Mouse (Mus musculus): ENCODE data around the gene Tmem158.

Tmem158 gene

DNA sequence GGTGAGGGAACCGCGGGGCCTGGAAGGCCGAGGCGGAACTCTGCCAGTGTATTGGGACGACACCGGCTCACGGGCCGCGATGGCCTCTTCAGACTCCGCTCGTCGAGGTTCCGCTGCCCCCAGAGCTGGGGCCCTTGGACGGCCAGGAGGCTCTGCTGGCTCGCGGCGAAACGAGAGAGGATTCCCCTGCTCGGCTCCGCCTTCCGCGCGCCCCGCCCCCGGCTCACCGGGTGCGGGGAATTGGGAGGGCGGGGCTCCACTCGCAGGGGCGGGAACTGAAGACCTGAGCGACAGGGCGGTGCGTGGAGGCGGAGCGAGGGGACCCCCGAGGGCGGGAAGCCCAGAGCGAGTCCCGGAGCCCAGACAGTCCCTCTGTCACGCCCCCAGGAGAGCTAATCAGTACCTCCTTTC lies at the start of gene Tmem158:
Gene Tmem158, minus strand, starts transcription at position 154 of the 411 bp plus-strand sequence.
- DNase-seq (ENCODE audit: low spot score in 2 of 2): peak; percentile 50 to 73

DNA sequence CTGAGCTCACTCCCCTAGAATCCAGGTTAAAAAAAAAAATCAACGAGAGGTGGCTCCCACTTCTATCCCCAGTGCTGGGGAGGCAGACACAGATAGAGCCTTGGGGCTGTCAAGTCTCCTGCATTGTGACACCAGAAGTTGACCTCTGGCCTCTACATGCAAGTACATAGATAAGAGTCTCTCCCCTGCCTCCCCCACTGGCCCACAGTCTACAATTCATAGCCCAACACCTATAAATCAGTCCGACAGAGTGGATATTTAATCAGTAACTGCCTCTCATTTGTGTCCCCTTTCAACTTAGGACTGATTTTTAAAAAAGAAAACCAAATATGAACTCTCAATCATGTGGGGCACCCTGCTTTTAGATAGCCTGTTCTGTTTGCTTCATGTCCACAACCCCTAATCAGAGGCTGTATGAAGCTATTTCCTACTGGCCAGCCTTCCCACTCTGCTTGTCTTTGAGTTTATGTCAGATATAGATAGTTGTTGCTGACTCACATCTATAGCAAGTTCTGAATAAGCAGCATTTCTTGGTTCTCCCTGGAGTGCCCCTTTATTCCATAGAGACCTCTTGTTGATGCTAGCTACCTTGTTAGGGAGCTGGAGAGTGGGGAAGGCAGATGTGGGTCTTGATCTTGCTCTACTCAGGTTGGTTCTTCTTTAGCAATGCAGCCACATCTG lies 49.3 kb upstream of the Tmem158 start:
- no peak for DNase-seq (ENCODE audit: low spot score in 2 of 2)

DNA sequence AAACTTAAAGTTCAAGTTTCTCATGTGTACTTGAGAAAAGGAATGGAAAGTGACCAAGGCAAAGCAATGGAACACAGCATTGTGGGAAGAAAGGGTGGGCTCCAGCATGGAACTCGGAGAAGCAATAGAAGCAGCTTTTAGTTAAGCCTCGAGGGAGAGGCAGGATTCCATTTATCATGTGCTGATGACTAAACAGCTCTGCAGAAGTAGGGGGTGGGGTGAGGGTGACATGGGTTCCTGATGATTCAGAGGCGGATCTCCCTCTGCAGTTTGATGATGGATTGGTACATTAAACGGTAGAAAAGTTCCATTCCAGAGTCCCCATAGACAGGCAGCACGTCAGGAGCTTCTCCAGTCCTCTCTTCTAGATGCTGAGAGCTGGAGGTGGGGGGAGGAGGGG lies 48.5 kb upstream of the Tmem158 start:
- no peak for DNase-seq (ENCODE audit: low spot score in 2 of 2)

DNA sequence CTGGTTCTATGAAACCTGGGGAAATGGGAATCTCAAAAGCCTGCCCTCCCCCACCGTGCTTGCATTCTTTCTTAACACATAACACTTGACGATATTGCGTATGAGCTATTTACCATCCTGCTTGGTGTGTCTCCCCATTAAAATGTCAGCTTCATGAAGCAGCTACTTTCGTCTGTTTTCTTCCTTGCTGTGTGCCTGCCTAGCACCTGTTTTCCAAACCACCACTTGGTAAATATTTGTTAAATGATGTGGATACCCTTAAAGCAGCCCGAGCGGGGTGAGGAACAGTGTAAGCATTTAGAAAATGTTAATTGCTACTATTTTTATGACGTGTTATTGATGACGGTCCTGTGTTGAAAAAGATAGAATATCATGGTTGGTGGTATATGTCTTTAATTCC lies 44.4 kb upstream of the Tmem158 start:
- DNase-seq (ENCODE audit: low spot score in 2 of 2): no peak

DNA sequence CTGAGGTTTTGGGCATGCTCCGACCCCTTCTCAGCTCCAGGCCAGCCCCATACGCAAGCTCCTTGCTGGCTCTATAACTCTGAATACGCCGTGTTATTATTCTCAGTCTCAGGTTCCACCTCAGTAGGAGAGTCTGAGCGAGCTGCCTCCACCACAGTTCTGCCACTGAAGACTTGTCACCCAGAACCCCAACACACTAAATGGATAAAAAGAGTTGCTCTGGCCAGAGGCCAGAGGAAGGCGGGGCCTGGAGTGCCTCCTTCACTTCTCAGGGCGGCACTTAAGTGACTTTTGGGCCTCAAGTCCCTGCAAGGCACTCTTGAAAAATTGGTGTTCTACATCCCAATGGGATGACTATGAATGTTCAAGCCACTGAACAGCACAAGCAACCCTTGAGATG lies 43.4 kb upstream of the Tmem158 start:
- DNase-seq (ENCODE audit: low spot score in 2 of 2): no peak

DNA sequence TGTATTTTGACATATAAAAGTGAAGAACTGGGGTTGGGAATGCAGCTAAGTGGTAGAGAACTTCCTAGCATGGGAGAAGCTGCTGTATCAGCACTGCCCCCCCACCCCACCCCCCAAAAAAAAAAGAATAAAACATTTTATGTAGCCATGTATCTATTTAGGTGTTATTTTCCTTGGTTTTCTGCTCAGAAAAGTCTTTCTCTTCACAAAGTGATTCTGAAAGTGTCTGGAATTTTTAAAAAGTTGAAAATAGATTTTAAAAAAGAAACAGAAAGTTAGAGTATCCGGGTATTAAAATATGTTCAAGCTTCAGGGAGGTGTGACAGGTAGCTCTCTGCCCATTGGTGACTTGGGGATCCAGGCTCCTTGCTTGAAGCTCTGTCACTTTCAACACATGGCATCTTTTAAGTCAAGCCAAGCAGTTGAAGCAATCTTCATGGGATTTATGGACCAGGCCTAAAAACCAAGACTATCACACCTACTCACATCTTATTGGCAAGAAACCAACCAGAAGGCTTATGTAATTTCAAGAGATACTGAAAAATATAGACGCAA lies 42.3 kb upstream of the Tmem158 start:
- DNase-seq (ENCODE audit: low spot score in 2 of 2): no peak

DNA sequence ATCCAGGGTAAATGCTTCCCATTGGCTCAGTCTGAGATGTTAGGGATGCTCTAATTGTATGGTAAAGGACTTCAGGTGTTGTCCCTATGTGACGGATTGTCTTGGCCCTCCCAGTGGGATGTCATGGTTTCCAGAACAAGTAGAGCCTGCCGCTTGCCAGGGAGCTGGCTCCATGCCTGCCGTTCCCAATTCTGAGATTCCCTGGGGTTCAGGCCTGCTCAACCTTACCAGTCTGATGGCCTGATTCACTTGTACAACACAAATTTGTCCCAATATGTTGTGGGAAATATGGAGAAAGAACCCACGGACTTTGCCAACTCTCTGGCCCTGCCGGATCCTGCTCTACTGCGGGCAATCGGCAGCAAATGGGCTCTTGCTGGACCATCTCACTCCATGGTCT lies 37.3 kb upstream of the Tmem158 start:
- DNase-seq (ENCODE audit: low spot score in 2 of 2): no peak

DNA sequence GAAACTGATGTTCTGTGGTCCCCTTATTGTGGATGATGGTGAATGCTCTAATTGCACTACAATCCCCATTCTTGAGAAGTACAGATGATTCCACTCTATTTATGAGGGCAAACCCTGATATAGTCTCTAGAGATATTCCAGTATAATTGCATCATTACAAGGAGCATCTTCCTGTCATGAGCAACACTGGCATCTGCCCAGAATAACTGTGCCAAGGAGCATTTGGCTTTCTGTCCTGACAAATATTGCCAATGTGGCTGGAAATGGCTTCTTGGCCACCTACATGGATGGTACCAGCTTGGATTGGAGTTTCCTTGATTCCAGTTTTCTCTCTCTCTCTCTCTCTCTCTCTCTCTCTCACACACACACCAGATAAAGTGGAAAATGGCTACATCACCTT lies 35.7 kb upstream of the Tmem158 start:
- DNase-seq (ENCODE audit: low spot score in 2 of 2): no peak

DNA sequence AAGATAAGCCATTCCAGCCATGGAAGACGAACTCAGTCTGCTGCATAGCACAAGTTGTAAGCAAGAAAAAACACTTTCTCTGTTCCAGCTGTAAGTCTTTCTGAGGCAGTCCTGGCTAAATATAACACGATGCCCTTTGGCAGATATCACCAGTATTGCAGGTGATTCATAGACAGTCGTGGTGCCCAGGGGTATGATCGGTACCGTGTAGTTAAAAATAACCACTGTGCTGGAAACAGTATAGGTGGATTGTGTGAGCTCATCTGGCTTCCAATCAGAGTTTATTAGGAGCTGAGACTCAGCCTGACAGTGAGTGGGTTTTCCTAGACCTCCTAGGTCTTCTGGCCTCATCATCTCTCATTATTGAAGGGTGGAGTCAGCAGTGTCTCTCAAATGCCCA lies 34.0 kb upstream of the Tmem158 start:
- no peak for DNase-seq (ENCODE audit: low spot score in 2 of 2)

DNA sequence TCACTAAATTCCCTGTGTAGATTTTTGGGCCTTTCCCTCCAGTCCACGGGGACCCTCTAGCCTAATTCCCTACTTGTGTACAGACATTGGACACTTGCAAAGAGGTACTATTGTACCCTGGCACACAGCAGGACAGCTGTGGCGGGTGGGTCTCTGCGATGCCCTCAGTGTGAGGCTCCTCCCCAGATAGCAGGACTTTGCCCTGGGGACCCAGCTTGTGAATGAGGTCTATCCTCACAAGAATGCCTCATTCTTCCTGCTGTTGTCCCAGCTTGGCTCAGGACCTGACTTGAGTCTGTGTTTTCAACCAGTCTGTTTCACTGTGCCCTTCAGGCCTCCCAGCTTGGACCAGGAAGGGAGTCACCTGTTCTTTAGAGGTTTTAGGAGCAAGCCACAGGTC lies 27.8 kb upstream of the Tmem158 start:
- DNase-seq (ENCODE audit: low spot score in 2 of 2): no peak

DNA sequence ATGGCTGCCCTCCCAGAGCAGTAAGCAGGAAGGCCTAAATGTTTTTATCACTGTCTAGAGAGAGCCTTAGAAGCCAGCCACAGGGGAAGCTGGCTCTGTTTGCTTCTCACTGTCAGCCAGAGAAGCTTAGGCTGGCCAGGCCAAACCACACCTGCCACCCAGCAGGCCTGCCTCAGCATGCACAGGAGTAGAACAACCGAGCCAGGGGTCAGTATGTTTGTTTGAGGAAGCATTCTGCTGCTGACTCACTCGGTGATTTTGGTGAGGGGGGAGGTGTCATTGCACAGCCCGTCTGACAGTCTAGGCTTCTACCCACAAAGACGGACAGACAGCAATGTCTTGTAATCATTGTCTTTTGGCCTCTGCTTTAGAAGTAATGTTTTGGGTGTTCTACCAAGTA lies 25.1 kb upstream of the Tmem158 start:
- no peak for DNase-seq (ENCODE audit: low spot score in 2 of 2)

DNA sequence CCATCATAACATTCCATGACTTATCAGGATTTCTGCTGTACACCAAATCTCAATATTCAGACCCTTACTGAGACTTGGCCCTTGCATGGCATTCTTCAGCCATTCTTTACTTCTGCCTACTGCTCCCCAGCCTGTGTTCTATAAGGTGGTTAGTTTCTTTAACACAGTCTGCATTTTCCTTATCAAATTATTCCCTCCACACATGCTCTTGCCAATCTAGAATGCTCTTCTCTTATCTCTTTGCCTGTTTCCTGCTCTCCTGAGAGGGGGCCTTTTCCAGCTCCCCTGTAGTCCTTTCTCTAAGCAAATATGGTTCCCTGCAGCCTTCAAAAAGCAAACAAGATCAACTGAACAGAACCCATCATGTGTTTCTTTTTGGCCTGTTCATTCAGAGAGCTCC lies 20.2 kb upstream of the Tmem158 start:
- DNase-seq (ENCODE audit: low spot score in 2 of 2): no peak

DNA sequence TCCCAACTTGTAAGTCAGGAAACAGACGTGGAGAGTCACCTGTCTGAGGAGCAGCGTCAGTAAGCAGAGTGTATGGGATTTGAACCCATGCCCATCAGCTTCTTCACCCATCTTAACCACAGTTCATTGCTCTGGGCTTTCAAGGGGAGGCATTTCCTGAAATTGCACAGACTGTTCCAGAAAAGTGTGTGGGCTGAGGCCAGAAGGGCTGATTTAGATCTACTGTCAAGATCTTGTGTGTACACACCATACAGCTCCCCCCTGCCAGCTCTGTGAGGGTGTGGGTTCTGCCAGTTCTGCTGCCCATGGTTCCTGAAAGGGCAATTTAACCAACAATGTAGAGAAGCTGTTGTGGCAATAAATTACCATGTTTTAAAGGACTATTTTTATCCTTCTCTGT lies 17.4 kb upstream of the Tmem158 start:
- no peak for DNase-seq (ENCODE audit: low spot score in 2 of 2)

DNA sequence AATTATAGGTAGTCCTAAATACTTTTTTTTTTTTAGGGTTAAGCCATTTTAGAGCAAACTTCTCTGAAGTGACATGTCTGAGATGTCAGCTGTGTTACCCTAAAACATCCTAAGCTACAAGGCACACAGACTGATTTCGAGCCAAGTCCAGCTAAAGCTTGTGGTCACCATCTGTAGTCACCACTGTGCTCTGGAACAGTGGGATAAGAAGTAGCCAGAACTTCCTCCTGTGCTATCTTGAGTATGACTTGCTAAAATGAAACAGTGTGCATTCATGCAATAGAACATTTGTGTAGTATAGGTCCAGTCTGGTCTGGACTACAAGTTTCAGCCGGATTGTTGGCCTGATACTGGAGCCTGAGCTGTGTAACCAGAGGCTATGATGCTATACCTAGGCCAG lies 14.8 kb upstream of the Tmem158 start:
- DNase-seq (ENCODE audit: low spot score in 2 of 2): no peak

DNA sequence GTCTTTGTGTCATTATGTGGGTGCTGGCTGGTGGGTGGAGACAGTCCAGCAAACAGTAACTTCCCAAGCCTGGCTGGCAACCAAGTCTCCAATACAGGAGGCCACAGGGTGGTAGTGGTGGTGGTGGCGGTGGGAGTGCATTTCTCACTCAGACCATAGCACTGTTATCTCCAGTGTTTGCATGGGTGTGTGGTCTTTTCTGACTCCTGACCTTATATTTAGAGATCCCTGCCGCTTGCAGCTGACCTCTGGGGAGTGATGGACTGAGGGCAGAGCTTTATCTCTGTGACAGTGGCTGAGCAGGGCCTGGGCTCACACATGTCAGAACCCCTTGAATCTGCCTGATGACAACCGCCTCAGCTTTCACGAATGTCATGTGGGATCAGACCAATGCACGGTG lies 14.1 kb upstream of the Tmem158 start:
- DNase-seq (ENCODE audit: low spot score in 2 of 2): no peak

DNA sequence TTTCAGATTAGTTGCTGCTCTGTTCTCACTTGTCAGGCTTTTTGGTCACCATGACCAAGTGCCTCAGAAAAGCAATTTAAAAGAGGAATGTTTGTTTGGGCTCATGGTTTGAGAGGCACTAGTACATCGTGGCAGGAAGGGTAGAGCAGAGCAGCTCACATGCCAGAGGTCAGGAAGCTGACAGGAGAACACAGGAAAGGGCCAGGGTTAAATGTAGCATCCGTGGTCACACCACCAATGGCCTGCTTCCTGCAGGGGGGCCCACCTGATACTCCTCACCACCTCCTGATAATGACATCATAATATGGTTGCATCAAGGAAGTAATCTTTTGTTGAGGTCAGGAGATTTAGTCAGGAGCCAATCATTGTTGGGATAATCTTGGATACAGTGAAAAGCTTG lies 13.3 kb upstream of the Tmem158 start:
- no peak for DNase-seq (ENCODE audit: low spot score in 2 of 2)

DNA sequence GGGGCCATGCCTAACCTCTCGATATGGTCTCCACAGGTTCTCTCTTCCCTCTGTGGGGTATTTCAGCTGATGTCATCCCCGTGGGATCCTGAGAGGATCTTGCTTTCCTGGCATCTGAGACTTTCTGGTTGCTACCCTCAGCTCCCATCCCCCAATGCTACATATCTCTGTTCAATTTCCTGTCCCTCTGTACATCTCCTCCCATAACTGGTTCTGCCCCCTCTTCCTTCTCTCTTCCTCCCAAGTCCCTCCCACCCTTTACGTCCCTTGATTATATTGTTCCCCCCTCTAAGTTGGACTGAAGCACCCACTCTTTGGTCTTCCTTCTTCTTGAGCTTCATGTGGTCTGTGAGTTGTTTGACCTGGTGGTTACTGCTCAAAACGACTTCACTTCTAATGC lies 11.0 kb upstream of the Tmem158 start:
- DNase-seq (ENCODE audit: low spot score in 2 of 2): no peak

DNA sequence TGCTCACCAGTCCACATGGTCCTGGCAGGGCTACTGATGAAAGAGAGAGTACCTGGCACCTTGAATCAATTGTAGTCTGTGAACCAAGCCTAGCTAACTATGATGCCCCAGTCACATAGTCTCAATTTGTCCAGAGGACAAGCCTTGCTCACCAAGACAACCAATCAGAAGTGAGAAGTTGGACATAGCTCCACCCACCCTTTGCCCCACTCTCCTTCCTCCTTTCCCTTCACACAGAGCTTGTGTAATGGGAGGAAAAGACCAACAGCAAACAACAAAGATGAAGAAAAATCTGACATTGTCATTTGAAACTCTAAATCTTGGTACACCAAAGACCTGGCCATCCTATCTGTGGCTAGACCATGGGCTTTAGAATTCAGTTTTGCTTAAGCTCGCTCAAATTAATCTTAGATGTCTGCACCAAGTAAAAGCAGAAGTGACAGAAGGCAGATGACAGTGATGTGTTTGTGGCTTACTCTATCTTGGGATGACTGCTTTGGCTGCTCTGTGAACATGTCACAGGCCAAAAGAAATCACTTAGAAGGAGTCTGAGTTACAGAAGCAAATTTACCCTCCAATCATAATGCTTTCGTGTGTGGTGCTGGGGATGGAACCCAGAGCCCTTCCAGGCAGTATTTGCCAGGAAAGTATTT lies 9.5 kb upstream of the Tmem158 start:
- no peak for DNase-seq (ENCODE audit: low spot score in 2 of 2)

DNA sequence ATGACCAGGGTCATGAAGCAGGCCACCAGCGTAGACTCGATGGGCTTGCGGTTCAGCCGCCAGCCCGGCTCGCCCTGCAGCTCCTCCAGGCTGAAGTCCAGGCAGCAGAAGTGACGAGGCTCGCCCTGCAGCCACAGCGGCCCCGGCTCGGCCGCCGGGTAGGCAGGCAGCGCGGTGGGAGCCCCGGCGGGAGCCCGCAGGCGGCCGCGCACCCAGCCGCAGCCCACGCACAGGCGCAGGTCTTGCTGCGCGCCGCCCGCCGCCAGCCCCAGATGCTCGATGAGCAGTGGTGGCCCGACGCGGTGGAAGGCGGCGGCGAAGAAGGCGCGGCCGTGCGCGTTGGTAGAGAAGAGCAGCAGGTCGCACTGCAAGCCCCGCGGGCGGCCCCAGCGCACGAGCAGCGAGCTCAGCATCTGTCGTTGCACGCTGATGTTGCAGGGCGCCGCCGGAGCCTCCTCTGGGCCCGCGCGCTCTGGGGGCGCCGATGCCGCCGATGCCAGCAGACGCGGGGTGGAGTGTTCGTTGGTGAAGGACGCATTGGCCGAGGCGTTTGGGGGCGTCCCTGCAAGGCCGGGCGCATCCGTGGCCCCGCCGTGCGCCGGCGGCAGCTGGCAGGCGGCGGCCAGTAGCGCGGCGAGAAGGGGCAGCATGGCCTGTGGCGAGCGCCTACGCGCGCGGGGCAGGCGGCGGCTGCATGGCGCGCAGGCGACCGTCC lies 511 bp downstream of the Tmem158 start:
- peak; percentile 31 to 43 for DNase-seq (ENCODE audit: low spot score in 2 of 2)

DNA sequence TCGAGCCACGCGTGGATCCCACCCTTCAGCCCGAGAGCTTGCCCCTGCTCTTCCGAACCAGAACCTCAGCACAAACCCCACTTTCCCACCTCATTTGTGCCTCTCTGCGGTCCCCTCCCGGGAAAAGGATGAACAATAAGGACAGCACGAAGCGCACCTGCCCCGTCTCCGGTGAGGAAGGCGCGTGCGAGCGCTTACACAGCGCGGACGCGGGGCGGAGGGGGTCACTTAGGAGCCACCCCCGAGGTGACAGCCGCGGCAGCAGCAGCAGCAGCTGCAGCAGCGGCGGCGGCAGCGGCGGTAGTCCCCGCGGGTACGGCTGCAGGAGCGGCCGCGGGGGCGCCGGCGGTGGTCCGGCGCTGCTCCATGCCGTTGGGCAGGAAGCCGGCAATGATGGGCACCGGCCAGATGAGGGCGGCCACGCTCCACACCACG lies 1.1 kb downstream of the Tmem158 start:
- peak in 1 of 2 experiments; percentile 62 for DNase-seq (ENCODE audit: low spot score in 2 of 2)

DNA sequence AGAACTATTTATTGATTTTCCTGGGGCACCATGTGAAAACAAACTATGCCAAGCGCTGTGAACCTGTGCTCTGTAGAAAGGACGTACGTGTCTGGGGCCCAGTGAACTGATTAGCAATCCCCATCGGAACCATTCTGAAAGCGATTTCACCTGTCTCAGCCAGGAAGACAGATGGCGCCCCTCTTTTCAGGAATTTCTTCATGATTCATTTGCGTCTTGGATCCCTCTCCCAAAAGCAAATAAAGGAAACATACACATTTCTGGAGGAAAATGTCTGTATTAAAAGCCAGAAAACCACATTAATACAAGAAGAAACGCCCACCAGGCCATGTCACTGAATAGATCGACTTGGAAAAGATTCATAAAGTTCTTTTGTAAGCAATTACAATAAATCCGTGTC lies 1.8 kb downstream of the Tmem158 start:
- no peak for DNase-seq (ENCODE audit: low spot score in 2 of 2)

DNA sequence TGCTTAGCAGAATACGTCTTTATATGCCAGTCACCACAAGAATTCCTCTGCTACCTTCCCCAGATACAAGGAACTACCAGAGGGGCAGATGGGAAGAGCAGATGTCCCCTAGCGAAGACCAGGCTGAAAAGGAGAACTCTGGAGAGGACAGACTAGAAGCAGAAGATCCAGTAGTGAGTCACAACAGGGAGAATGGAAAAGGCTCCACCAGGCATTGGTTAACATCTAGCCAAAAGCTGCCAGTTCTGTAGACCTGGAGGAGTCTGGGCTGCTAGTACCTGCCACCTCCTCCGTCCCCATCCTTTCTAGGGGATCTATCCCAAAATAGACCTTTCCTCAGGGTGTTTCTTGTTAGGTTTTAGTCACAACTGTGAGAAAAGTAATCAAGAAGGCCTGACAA lies 4.8 kb downstream of the Tmem158 start:
- no peak for DNase-seq (ENCODE audit: low spot score in 2 of 2)

DNA sequence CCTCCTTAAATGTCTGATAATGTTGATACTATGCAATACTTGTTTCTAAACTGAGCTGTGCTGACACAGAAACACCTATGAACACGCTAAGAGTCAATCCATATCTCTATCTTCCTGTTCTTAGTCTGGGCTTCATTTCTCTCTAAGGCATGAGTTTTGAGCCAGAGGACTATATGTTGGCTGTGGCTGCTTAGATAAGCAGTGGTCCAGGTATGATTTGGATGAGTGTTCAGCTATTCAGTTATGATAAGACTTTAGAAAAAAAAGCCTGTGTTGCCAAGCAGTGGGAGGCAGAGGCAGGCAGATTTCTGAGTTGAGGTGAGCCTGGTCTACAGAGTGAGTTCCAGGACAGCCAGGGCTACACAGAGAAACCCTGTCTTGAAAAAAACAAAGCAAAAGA lies 12.6 kb downstream of the Tmem158 start:
- DNase-seq (ENCODE audit: low spot score in 2 of 2): no peak

Measured in spleen, postnatal 10 days (tissue).